Mouse (Mus musculus) midbrain, embryonic 14.5 days (tissue): Measurements from ENCODE around the gene Eloa. TPM values are rescaled to one million over a fixed set of nuclear protein-coding genes. Genes with fewer than 3 reads are reported as not detected.

Experiments
- ATAC-seq: fragments of 200-750 bp; cut with Nextera tagmentation; 2 replicates; pipeline ENCODE4 v1.8.0; 2017; ENCODE audit warnings: moderate number of reproducible peaks, moderate library complexity; ENCODE audit not compliant: low FRiP score, low TSS enrichment
- DNase-seq: peaks from one replicate; pipeline ENCODE4 v3.0.0-alpha.2; 2015
- H3K27ac ChIP-seq: fragments of 300-500 bp; sonication (generic); replicated peaks from 2 replicates; pipeline ENCODE4 v1.5.1; 2014; ENCODE audit warnings: mild to moderate bottlenecking, low read depth, low read length, moderate library complexity
- H3K27me3 ChIP-seq: fragments of 300-500 bp; sonication (generic); 2 replicates; pipeline ENCODE4 v1.6.1; 2014; ENCODE audit warnings: low read length, control low read depth, mixed read lengths; ENCODE audit not compliant: control insufficient read depth, insufficient read depth
- H3K36me3 ChIP-seq: fragments of 300-500 bp; sonication (generic); 2 replicates; pipeline ENCODE4 v1.6.1; 2014; ENCODE audit warnings: low read length, control low read depth; ENCODE audit not compliant: control insufficient read depth, insufficient read depth
- H3K4me1 ChIP-seq: fragments of 300-500 bp; sonication (generic); 2 replicates; pipeline ENCODE4 v1.6.1; 2014; ENCODE audit warnings: mild to moderate bottlenecking, antibody characterized with exemption, low read length, control low read depth; ENCODE audit not compliant: control insufficient read depth, insufficient read depth
- H3K4me2 ChIP-seq: fragments of 300-500 bp; sonication (generic); 2 replicates; pipeline ENCODE4 v1.6.1; 2014; ENCODE audit warnings: mild to moderate bottlenecking, low read length, moderate library complexity
- H3K4me3 ChIP-seq: fragments of 300-500 bp; sonication (generic); replicated peaks from 2 replicates; pipeline ENCODE4 v1.5.1; 2014; ENCODE audit warnings: low read depth, low read length
- H3K9ac ChIP-seq: fragments of 300-500 bp; sonication (generic); replicated peaks from 2 replicates; pipeline ENCODE4 v1.6.1; 2014; ENCODE audit warnings: mild to moderate bottlenecking, low read length, moderate library complexity
- H3K9me3 ChIP-seq: fragments of 300-500 bp; sonication (generic); 2 replicates; pipeline ENCODE4 v1.6.1; 2016; ENCODE audit warnings: low read length, control low read depth, mixed read lengths; ENCODE audit not compliant: control insufficient read depth
- WGBS: fragments of 180-500 bp; shearing (Covaris S2); extraction: QIAGEN DNeasy Blood & Tissue Kit; methylation state at CpG from one replicate; pipeline ENCODE4 v1.1.7; 2014; 5-methylcytosine and 5-hydroxymethylcytosine counted together
- polyA plus RNA-seq: library from polyadenylated mRNA; unstranded; fragments of >200 nt; fragmentation: Nextera tagmentation; extraction: Ambion mirVana; gene quantifications from 2 replicates; pipeline ENCODE4 v1.2.1, GENCODE M21; 2014

The Eloa gene
- polyA plus RNA-seq, 1 experiment from 2014 or later, result 33.8 TPM

- 82% methylated on average over 5 of the region's 5 CpGs for whole genome bisulfite sequencing
- Histone ChIP-seq H3K4me3 (no peak overlapping the region), H3K4me2 (no peak overlapping the region), H3K9me3 (no peaks in the 10 kb centered on the region), H3K27me3 (no peaks in the 10 kb centered on the region), H3K9ac (no peak overlapping the region), H3K36me3 (peaks cover 29% of the 10 kb centered on the region), H3K4me1 (peaks cover 12% of the 10 kb centered on the region), H3K27ac (no peak overlapping the region)
- ATAC-seq (no peak), DNase-seq (no peak)
These were observed 32.3 kb upstream of the Eloa start for GRCm38 (mm10) chr4:136053843-136054242.

GRCm38 (mm10) chr4:136053247-136053596 is 31.7 kb upstream of the Eloa start, which contains the start of gene Rpl11:
Gene Rpl11 (minus strand): TSS chr4:136053428.
- Histone ChIP-seq H3K4me3 (peak within 1 kb of the TSS; percentile 97), H3K27me3 (no peaks in the 10 kb centered on the region), H3K4me1 (peaks cover 12% of the 10 kb centered on the region), H3K27ac (peak within 1 kb of the TSS; percentile 91), H3K36me3 (peaks cover 35% of the 10 kb centered on the region), H3K9me3 (no peaks in the 10 kb centered on the region), H3K4me2 (peak within 1 kb of the TSS; percentile 95), H3K9ac (peak within 1 kb of the TSS; percentile 94)
- ATAC-seq (peak; percentile 96), DNase-seq (peak; percentile 96)
- 0% methylated on average over 21 of the region's 21 CpGs for WGBS

- WGBS, result under 1% methylated on average over 50 of the region's 50 CpGs
- ATAC-seq (peak; percentile 85), DNase-seq (no peak)
- Histone ChIP-seq H3K36me3 (peaks cover 40% of the 10 kb centered on the region), H3K27me3 (no peaks in the 10 kb centered on the region), H3K9ac (peak overlapping the region; percentile 94), H3K27ac (peak overlapping the region; percentile 91), H3K4me2 (peak overlapping the region; percentile 95), H3K4me1 (peaks cover 12% of the 10 kb centered on the region), H3K4me3 (peak overlapping the region; percentile 97), H3K9me3 (no peaks in the 10 kb centered on the region)
These were observed 31.1 kb upstream of the Eloa start for GRCm38 (mm10) chr4:136052534-136053246.

- WGBS, result 3% methylated on average over 3 of the region's 3 CpGs
These were observed 30.5 kb upstream of the Eloa start for GRCm38 (mm10) chr4:136052060-136052459.

GRCm38 (mm10) chr4:136050226-136050625 is 28.7 kb upstream of the Eloa start:
- peaks cover 63% of the 10 kb centered on the region for H3K36me3 ChIP-seq

More at GRCm38 (mm10) chr4:136052060-136052459, 30.5 kb upstream of the Eloa start:
- H3K9ac ChIP-seq, result peak overlapping the region; percentile 94
- H3K27ac ChIP-seq, result no peak overlapping the region
- DNase-seq (no peak), ATAC-seq (no peak)
- peak overlapping the region; percentile 97 for H3K4me3 ChIP-seq
- H3K27me3 ChIP-seq, result no peaks in the 10 kb centered on the region
- H3K4me1 ChIP-seq, result peaks cover 12% of the 10 kb centered on the region
- peak overlapping the region; percentile 95 for H3K4me2 ChIP-seq
- H3K36me3 ChIP-seq, result peaks cover 47% of the 10 kb centered on the region
- H3K9me3 ChIP-seq, result no peaks in the 10 kb centered on the region

GRCm38 (mm10) chr4:136048291-136049032 is 26.9 kb upstream of the Eloa start:
- H3K4me3 ChIP-seq, result no peak overlapping the region
- peaks cover 73% of the 10 kb centered on the region for H3K36me3 ChIP-seq
- no peak overlapping the region for H3K27ac ChIP-seq
- WGBS, result 85% methylated on average over 4 of the region's 4 CpGs
- DNase-seq (no peak), ATAC-seq (no peak)
- H3K9me3 ChIP-seq, result no peaks in the 10 kb centered on the region
- no peak overlapping the region for H3K4me2 ChIP-seq
- no peak overlapping the region for H3K9ac ChIP-seq
- no peaks in the 10 kb centered on the region for H3K27me3 ChIP-seq
- peaks cover 12% of the 10 kb centered on the region for H3K4me1 ChIP-seq

More at GRCm38 (mm10) chr4:136050226-136050625, 28.7 kb upstream of the Eloa start:
- H3K4me3 ChIP-seq, result no peak overlapping the region
- H3K4me1 ChIP-seq, result peaks cover 12% of the 10 kb centered on the region
- DNase-seq, result no peak
- no peak overlapping the region for H3K27ac ChIP-seq
- no peak for ATAC-seq
- no peaks in the 10 kb centered on the region for H3K27me3 ChIP-seq
- no peak overlapping the region for H3K9ac ChIP-seq
- no peak overlapping the region for H3K4me2 ChIP-seq
- 95% methylated on average over 6 of the region's 6 CpGs for WGBS
- no peaks in the 10 kb centered on the region for H3K9me3 ChIP-seq

GRCm38 (mm10) chr4:136047626-136048025 is 26.1 kb upstream of the Eloa start:
- WGBS, result 57% methylated on average over 4 of the region's 4 CpGs

GRCm38 (mm10) chr4:136046888-136047287 is 25.3 kb upstream of the Eloa start:
- Histone ChIP-seq H3K4me1 (peaks cover 8% of the 10 kb centered on the region), H3K9me3 (no peaks in the 10 kb centered on the region), H3K9ac (no peak overlapping the region), H3K36me3 (peaks cover 73% of the 10 kb centered on the region), H3K4me3 (no peak overlapping the region), H3K27ac (no peak overlapping the region), H3K4me2 (no peak overlapping the region), H3K27me3 (no peaks in the 10 kb centered on the region)
- WGBS, result 72% methylated on average over 6 of the region's 6 CpGs
- no peak for ATAC-seq
- DNase-seq, result no peak

More at GRCm38 (mm10) chr4:136047626-136048025, 26.1 kb upstream of the Eloa start:
- Histone ChIP-seq H3K27ac (no peak overlapping the region), H3K27me3 (no peaks in the 10 kb centered on the region), H3K9ac (no peak overlapping the region), H3K4me1 (peaks cover 12% of the 10 kb centered on the region), H3K9me3 (no peaks in the 10 kb centered on the region), H3K4me3 (no peak overlapping the region), H3K36me3 (peaks cover 73% of the 10 kb centered on the region), H3K4me2 (no peak overlapping the region)
- ATAC-seq, result no peak
- no peak for DNase-seq
